Mouse (Mus musculus) heart, adult 9 months (tissue): Measurements from ENCODE around the gene Ern1.

Experiments
- DNase-seq, 2 experiments: peaks; one replicate each; pipeline ENCODE4 v3.0.0; 2022; ENCODE audit warnings: low spot score in 2 of 2

Gene Ern1

GRCm38 (mm10) chr11:106487733-106488115, at the start of gene Ern1:
TSS of gene Ern1 (minus strand) at chr11:106487852.
- peak; percentile 95 for DNase-seq

GRCm38 (mm10) chr11:106536253-106536912, 48.7 kb upstream of the Ern1 start:
- no peak for DNase-seq

- DNase-seq = no peak
Observed at GRCm38 (mm10) chr11:106535660-106536252, 48.1 kb upstream of the Ern1 start.

- DNase-seq = no peak
Observed at GRCm38 (mm10) chr11:106532248-106532790, 44.7 kb upstream of the Ern1 start.

- DNase-seq = no peak
Observed at GRCm38 (mm10) chr11:106529786-106530185, 42.1 kb upstream of the Ern1 start.

GRCm38 (mm10) chr11:106529113-106529512, 41.5 kb upstream of the Ern1 start:
- no peak for DNase-seq

- DNase-seq = no peak
Observed at GRCm38 (mm10) chr11:106527926-106528325, 40.3 kb upstream of the Ern1 start.

GRCm38 (mm10) chr11:106527147-106527821, 39.6 kb upstream of the Ern1 start:
- DNase-seq = no peak

- DNase-seq = no peak
Observed at GRCm38 (mm10) chr11:106522538-106522937, 34.9 kb upstream of the Ern1 start.

GRCm38 (mm10) chr11:106521612-106522011, 34.0 kb upstream of the Ern1 start:
- peak; percentile 61 to 67 for DNase-seq

- no peak for DNase-seq
Observed at GRCm38 (mm10) chr11:106520404-106520803, 32.8 kb upstream of the Ern1 start.

- no peak for DNase-seq
Observed at GRCm38 (mm10) chr11:106519519-106519918, 31.9 kb upstream of the Ern1 start.

GRCm38 (mm10) chr11:106518391-106518790, 30.7 kb upstream of the Ern1 start:
- DNase-seq = no peak

GRCm38 (mm10) chr11:106515079-106515745, 27.6 kb upstream of the Ern1 start:
- DNase-seq = no peak

- DNase-seq = no peak
Observed at GRCm38 (mm10) chr11:106514446-106514845, 26.8 kb upstream of the Ern1 start.

- DNase-seq = peak in 1 of 2 experiments; percentile 38
Observed at GRCm38 (mm10) chr11:106513166-106513565, 25.5 kb upstream of the Ern1 start.

- no peak for DNase-seq
Observed at GRCm38 (mm10) chr11:106512006-106512390, 24.3 kb upstream of the Ern1 start.

- no peak for DNase-seq
Observed at GRCm38 (mm10) chr11:106511236-106512005, 23.8 kb upstream of the Ern1 start.

- DNase-seq = no peak
Observed at GRCm38 (mm10) chr11:106507638-106508037, 20.0 kb upstream of the Ern1 start.

GRCm38 (mm10) chr11:106506211-106506610, 18.6 kb upstream of the Ern1 start:
- no peak for DNase-seq

GRCm38 (mm10) chr11:106504129-106504528, 16.5 kb upstream of the Ern1 start:
- no peak for DNase-seq

GRCm38 (mm10) chr11:106503425-106503717, 15.7 kb upstream of the Ern1 start:
- DNase-seq = no peak
